Mouse (Mus musculus): Measurements from ENCODE around the gene Klhl1.

- TF ChIP-seq POLR2A (IDR thresholded peaks at IDR 0.05; ENCODE audit: borderline replicate concordance, extremely low read depth, insufficient read depth, insufficient read length, poor library complexity, severe bottlenecking), result no peak
- TF ChIP-seq CTCF (IDR thresholded peaks at IDR 0.05; ENCODE audit: borderline replicate concordance, extremely low read depth, insufficient read depth, insufficient read length), result no peak
Observed at GRCm38 (mm10) chr14:96140246-96140645, 378.7 kb downstream of the Klhl1 start.
